Mouse (Mus musculus): ENCODE results near the gene Adgrg2. TPM values are rescaled to one million over a fixed set of nuclear protein-coding genes. Genes with fewer than 3 reads are reported as not detected.

Adgrg2 gene
- polyA plus RNA-seq, 1 experiment from 2014 or later: 2.4 TPM

DNA sequence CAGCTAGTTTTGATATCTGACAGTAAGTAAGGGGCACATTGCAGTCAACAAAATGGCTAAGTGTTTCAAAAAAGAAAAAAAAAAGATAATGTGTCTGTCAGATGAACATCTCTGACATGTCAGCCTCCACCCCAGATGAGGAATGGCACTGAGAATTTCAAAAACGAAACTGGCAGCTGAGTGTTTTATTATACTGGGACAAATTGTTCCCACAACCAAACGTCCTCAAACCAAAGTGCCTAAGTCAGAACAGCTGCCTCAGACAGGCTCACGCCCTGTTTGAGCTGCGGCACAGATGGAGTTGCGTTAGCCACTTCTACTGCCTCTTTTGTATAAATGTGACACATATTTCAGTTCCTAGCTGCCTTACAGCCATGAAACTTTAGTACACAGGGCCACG, 104.4 kb downstream of the Adgrg2 start:
- Histone ChIP-seq H3K36me3 (ENCODE audit: control insufficient read depth, insufficient read depth, low read length) (no peaks in the 10 kb centered on the region), H3K27me3 (replicated peaks; ENCODE audit: control insufficient read depth, insufficient read depth, low read length) (no peaks in the 10 kb centered on the region; the same call in none of the 2 replicates), H3K9me3 (ENCODE audit: control insufficient read depth, low read length) (no peaks in the 10 kb centered on the region), H3K4me2 (ENCODE audit: low read length) (no peak overlapping the region), H3K9ac (ENCODE audit: low read depth, low read length) (no peak overlapping the region), H3K4me3 (ENCODE audit: low read length) (no peak overlapping the region), H3K27ac (ENCODE audit: low read depth, low read length) (no peak overlapping the region), H3K4me1 (ENCODE audit: control insufficient read depth, insufficient read depth, low read depth, low read length) (no peaks in the 10 kb centered on the region)
- no peak for ATAC-seq
- 61% methylated on average over 6 of the region's 6 CpGs for WGBS

DNA sequence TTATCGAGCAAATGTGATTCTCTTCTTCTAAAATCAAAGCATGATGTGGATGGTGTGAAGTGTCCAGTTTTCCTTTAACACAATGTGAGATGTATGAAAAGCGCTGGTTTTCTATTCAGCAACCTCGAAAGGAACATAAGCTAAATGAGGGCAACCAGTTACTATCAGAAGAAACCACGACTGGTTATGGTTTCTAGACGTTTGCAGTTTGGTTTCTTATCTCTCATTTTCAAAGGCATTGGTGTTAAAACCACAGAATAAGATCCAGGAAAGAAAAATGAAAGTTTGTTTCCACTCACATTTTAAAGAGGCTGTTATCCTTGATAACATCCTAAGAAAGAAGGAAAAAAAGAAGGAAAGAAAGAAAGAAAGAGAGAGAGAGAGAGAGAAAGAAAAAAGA, 106.0 kb downstream of the Adgrg2 start:
- WGBS: 82% methylated on average over 5 of the region's 5 CpGs
- Histone ChIP-seq H3K4me3 (ENCODE audit: low read length) (no peak overlapping the region), H3K4me1 (ENCODE audit: control insufficient read depth, insufficient read depth, low read depth, low read length) (no peaks in the 10 kb centered on the region), H3K27me3 (replicated peaks; ENCODE audit: control insufficient read depth, insufficient read depth, low read length) (no peaks in the 10 kb centered on the region; the same call in none of the 2 replicates), H3K9me3 (ENCODE audit: control insufficient read depth, low read length) (no peaks in the 10 kb centered on the region), H3K9ac (ENCODE audit: low read depth, low read length) (no peak overlapping the region), H3K27ac (ENCODE audit: low read depth, low read length) (no peak overlapping the region), H3K36me3 (ENCODE audit: control insufficient read depth, insufficient read depth, low read length) (no peaks in the 10 kb centered on the region), H3K4me2 (ENCODE audit: low read length) (no peak overlapping the region)
- no peak for ATAC-seq

DNA sequence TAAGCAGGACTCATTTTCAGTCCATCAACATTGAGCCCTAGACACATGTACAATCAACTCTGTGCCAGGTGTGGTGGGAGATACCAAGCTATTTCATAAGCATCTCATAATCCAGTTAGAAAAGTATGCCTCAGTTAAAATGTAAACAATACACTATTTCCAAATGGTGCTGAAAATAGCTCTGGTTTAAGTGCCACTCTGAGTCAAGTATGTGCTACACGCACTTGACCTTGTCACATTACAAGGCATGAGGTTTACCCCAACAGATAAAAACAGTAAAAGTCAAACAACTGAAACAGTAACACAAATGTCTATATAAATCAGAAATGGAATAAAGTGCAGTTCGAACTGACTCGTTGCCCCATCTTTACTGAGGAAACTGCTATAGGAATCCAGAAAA, 110.6 kb downstream of the Adgrg2 start:
- Histone ChIP-seq H3K4me1 (ENCODE audit: control insufficient read depth, insufficient read depth, low read depth, low read length) (peaks cover 4% of the 10 kb centered on the region), H3K27me3 (replicated peaks; ENCODE audit: control insufficient read depth, insufficient read depth, low read length) (no peaks in the 10 kb centered on the region; the same call in none of the 2 replicates), H3K4me2 (ENCODE audit: low read length) (no peak overlapping the region), H3K9me3 (ENCODE audit: control insufficient read depth, low read length) (no peaks in the 10 kb centered on the region), H3K4me3 (ENCODE audit: low read length) (no peak overlapping the region), H3K36me3 (ENCODE audit: control insufficient read depth, insufficient read depth, low read length) (no peaks in the 10 kb centered on the region), H3K27ac (ENCODE audit: low read depth, low read length) (no peak overlapping the region), H3K9ac (ENCODE audit: low read depth, low read length) (no peak overlapping the region)
- WGBS: 90% methylated on average over 3 of the region's 3 CpGs
- ATAC-seq: no peak

DNA sequence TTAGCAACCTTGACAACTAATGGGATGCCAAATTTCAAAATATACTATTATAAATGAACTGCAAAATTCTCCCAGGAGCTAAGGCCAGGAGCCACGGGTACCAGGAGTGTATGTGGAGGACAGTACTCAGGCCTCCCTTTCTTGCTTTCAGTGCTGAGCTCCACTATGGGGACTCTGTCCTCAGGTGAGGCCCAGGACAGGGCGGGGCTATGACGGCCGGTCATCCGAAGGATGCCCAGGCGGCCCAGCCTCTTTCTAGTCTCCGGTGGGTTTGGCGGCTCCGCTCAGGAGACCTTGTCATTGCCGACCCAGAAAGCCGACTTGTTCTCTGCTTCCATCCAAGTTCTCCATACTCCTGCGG, 111.2 kb downstream of the Adgrg2 start:
- peak; percentile 81 for ATAC-seq
- Histone ChIP-seq H3K36me3 (ENCODE audit: control insufficient read depth, insufficient read depth, low read length) (no peaks in the 10 kb centered on the region), H3K9ac (ENCODE audit: low read depth, low read length) (peak overlapping the region; percentile 68), H3K27ac (ENCODE audit: low read depth, low read length) (no peak overlapping the region; the same call in none of the 2 replicates), H3K27me3 (replicated peaks; ENCODE audit: control insufficient read depth, insufficient read depth, low read length) (no peaks in the 10 kb centered on the region; the same call in 1 of the 2 replicates), H3K4me2 (ENCODE audit: low read length) (peak overlapping the region; percentile 59), H3K4me1 (ENCODE audit: control insufficient read depth, insufficient read depth, low read depth, low read length) (peaks cover 4% of the 10 kb centered on the region), H3K4me3 (ENCODE audit: low read length) (peak overlapping the region; percentile 62), H3K9me3 (ENCODE audit: control insufficient read depth, low read length) (no peaks in the 10 kb centered on the region)
- WGBS: 18% methylated on average over 6 of the region's 12 CpGs

DNA sequence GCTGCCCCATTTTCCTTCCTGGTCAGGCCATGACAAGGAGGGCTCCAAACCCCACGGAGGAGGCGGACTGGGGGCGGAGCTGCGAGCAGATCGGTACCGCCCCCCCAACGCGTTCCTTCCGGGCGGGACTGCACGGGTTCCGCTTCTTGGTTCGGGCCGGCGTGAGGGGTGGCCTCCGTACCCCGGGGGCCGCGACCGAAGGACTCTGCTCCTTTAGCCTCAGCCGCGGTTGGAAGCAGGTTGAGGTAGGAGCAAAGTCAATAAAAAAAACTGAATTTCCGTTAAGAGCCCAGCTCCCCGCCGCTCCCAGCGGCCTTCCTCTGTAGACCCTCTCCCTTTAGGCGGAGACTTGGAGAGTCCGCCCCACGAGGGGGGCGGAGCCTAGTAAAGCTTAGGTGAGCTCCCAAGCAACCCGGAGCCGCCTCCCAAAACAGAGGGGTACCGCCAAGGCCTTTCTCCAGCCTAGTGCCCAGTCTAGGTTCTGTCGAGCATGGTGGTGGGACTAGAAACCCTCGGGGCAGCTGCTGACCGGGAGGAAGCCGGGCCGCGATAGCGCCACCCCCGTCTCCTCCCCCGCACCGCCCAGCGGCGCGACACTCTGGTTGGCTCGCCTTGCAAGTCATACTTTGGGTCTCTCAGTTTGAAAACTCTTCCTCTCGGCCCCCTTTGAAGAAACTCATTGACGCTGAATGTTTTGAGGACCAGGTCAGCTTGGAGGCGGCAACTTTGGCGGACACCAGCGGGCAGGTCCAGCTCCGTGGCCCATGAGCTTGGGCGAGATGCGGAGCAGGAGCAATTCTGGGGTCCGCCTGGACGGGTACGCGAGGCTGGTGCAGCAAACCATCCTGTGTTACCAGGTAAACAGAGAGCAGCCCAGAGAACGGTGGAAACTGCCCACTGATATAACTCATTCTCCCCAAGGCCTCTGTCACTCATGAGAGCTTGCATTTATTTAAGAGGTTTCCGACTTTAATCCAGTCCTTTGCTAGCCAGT, 111.9 kb downstream of the Adgrg2 start, which contains the start of gene Phka2:
TSS of gene Phka2 (plus strand) at position 119 of the 994 bp plus-strand sequence.
- Histone ChIP-seq H3K4me2 (ENCODE audit: low read length) (peak within 1 kb of the TSS; percentile 66), H3K9ac (ENCODE audit: low read depth, low read length) (peak within 1 kb of the TSS; percentile 68), H3K36me3 (ENCODE audit: control insufficient read depth, insufficient read depth, low read length) (no peaks in the 10 kb centered on the region), H3K27ac (ENCODE audit: low read depth, low read length) (peak within 1 kb of the TSS; percentile 84), H3K27me3 (replicated peaks; ENCODE audit: control insufficient read depth, insufficient read depth, low read length) (no peaks in the 10 kb centered on the region; the same call in 1 of the 2 replicates), H3K4me3 (ENCODE audit: low read length) (peak within 1 kb of the TSS; percentile 62), H3K4me1 (ENCODE audit: control insufficient read depth, insufficient read depth, low read depth, low read length) (peaks cover 4% of the 10 kb centered on the region), H3K9me3 (ENCODE audit: control insufficient read depth, low read length) (no peaks in the 10 kb centered on the region)
- peak; percentile 99 for ATAC-seq
- 18% methylated on average over 59 of the region's 61 CpGs for WGBS

DNA sequence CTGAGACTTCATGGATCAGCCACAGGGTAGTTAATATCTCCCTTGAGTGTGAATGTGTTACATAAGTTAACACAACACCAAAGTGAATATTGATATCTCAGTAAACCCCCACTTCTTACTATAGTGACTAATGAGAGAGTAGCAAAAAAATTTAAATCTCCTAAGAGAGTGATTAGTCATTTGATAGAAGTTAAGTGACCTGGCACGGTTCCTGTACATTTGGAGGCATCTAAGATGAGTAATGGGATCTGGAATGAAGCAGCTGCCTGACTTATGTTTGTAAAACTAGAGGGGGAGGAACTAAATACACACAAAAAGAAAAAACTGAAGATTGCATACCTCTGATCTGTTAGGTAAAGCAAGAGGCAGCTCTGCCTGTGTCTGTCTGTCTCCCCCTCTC, 118.6 kb downstream of the Adgrg2 start:
- H3K27ac ChIP-seq (ENCODE audit: low read depth, low read length): no peak overlapping the region
- 66% methylated on average over 1 of the region's 1 CpGs for WGBS
- H3K9me3 ChIP-seq (ENCODE audit: control insufficient read depth, low read length): no peaks in the 10 kb centered on the region
- H3K36me3 ChIP-seq (ENCODE audit: control insufficient read depth, insufficient read depth, low read length): no peaks in the 10 kb centered on the region
- ATAC-seq: no peak
- no peaks in the 10 kb centered on the region for H3K4me1 ChIP-seq (ENCODE audit: control insufficient read depth, insufficient read depth, low read depth, low read length)
- no peaks in the 10 kb centered on the region; the same call in 1 of the 2 replicates for H3K27me3 ChIP-seq (replicated peaks; ENCODE audit: control insufficient read depth, insufficient read depth, low read length)
- H3K9ac ChIP-seq (ENCODE audit: low read depth, low read length): no peak overlapping the region
- H3K4me2 ChIP-seq (ENCODE audit: low read length): no peak overlapping the region
- H3K4me3 ChIP-seq (ENCODE audit: low read length): no peak overlapping the region

DNA sequence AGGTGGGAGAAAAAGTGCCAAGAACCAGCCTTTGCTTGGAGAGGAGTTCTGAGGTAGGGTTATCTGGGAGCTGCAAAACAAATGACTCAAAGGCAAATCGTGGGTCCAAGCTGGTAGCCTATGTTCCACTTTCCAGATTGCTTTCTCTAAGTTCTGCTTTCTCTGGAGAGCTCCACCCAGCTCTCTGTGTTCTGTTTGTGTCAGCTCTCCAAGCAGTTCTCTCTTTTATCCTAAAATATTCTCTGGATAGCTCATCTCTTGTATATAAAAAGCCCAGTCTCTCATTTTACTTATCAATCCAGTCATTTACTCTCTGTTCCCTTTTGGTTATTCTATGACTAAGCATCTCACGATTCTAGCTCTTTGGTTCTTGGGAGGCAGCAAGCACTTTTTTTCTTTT, 119.7 kb downstream of the Adgrg2 start:
- no peaks in the 10 kb centered on the region; the same call in 1 of the 2 replicates for H3K27me3 ChIP-seq (replicated peaks; ENCODE audit: control insufficient read depth, insufficient read depth, low read length)
- H3K4me2 ChIP-seq (ENCODE audit: low read length): no peak overlapping the region
- WGBS: 80% methylated on average over 2 of the region's 2 CpGs
- H3K27ac ChIP-seq (ENCODE audit: low read depth, low read length): no peak overlapping the region
- no peak overlapping the region for H3K4me3 ChIP-seq (ENCODE audit: low read length)
- H3K9ac ChIP-seq (ENCODE audit: low read depth, low read length): no peak overlapping the region
- no peaks in the 10 kb centered on the region for H3K36me3 ChIP-seq (ENCODE audit: control insufficient read depth, insufficient read depth, low read length)
- no peaks in the 10 kb centered on the region for H3K4me1 ChIP-seq (ENCODE audit: control insufficient read depth, insufficient read depth, low read depth, low read length)
- ATAC-seq: no peak
- H3K9me3 ChIP-seq (ENCODE audit: control insufficient read depth, low read length): no peaks in the 10 kb centered on the region

DNA sequence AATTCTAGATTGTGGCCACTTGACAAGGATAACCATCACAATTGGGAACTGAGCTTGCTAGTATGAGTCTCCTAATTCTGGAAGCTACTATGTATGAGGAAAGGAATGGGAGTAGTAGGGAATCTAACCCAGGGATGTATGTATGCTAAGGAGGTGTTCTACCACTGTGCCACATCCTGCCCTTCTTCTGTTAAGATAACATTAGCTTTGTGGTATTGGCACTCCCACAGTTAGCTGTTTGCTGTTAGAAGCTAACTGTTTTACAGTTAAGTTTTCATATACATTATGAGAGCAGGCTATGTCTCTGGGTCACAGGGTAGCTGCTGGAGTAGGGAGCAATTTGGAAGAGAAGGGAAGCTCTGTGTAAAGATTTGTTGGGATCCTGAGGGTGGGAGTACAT, 125.5 kb downstream of the Adgrg2 start:
- H3K27me3 ChIP-seq (replicated peaks; ENCODE audit: control insufficient read depth, insufficient read depth, low read length): no peaks in the 10 kb centered on the region
- no peak overlapping the region for H3K9ac ChIP-seq (ENCODE audit: low read depth, low read length)
- ATAC-seq: no peak

DNA sequence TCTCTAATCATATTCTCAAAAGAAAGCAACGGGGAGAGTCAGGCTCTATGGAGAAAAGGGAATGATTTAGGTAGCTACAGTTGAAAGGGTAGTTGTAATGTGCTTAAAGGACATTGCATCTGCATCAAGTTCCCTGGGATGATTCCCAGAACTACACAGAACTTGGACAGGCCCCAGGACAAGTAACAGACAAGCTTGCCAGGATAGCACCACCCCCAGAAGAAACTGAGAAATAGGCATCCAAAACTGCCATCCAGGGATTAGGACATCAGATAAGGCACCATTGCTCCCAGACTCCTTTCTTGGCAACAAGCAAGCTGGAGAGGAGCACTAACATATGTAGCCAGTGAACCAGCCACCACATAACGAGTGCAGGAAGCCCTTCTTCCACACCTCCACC, 152.3 kb downstream of the Adgrg2 start:
- Histone ChIP-seq H3K9ac (ENCODE audit: low read depth, low read length) (no peak overlapping the region), H3K9me3 (ENCODE audit: control insufficient read depth, low read length) (no peaks in the 10 kb centered on the region), H3K4me2 (ENCODE audit: low read length) (no peak overlapping the region), H3K4me3 (ENCODE audit: low read length) (no peak overlapping the region), H3K27me3 (replicated peaks; ENCODE audit: control insufficient read depth, insufficient read depth, low read length) (no peaks in the 10 kb centered on the region), H3K36me3 (ENCODE audit: control insufficient read depth, insufficient read depth, low read length) (no peaks in the 10 kb centered on the region), H3K27ac (ENCODE audit: low read depth, low read length) (no peak overlapping the region), H3K4me1 (ENCODE audit: control insufficient read depth, insufficient read depth, low read depth, low read length) (no peaks in the 10 kb centered on the region)
- ATAC-seq: no peak
- 71% methylated on average over 2 of the region's 2 CpGs for WGBS

More for the DNA sequence above, 125.5 kb downstream of the Adgrg2 start:
- no peaks in the 10 kb centered on the region for H3K4me1 ChIP-seq (ENCODE audit: control insufficient read depth, insufficient read depth, low read depth, low read length)
- H3K4me2 ChIP-seq (ENCODE audit: low read length): no peak overlapping the region
- no peak overlapping the region for H3K27ac ChIP-seq (ENCODE audit: low read depth, low read length)
- H3K4me3 ChIP-seq (ENCODE audit: low read length): no peak overlapping the region
- no peaks in the 10 kb centered on the region for H3K36me3 ChIP-seq (ENCODE audit: control insufficient read depth, insufficient read depth, low read length)
- H3K9me3 ChIP-seq (ENCODE audit: control insufficient read depth, low read length): no peaks in the 10 kb centered on the region

Measured in hindbrain, embryonic 16.5 days (tissue).